Mouse (Mus musculus) neural tube, embryonic 11.5 days (tissue): ENCODE measurements around the gene Nipsnap2. TPM values are rescaled to one million over a fixed set of nuclear protein-coding genes. Genes with fewer than 3 reads are reported as not detected.
"Not testable (repeated sequence)": the region's sequence is repeated elsewhere in the genome, so short reads cannot be mapped to it uniquely, and the experiment has no call there.

ENCODE experiments used
- ATAC-seq: fragments of 200-750 bp; cut with Nextera tagmentation; 2 replicates; pipeline ENCODE4 v1.8.0; 2017; ENCODE audit warnings: moderate number of reproducible peaks, mild to moderate bottlenecking, moderate TSS enrichment, moderate library complexity; ENCODE audit not compliant: insufficient read depth, low FRiP score, low TSS enrichment
- DNase-seq: peaks from one replicate; pipeline ENCODE4 v3.0.0-alpha.2; 2015; ENCODE audit warnings: low spot score
- H3K27ac ChIP-seq: fragments of 300-500 bp; sonication (generic); 2 replicates; pipeline ENCODE4 v1.5.1; 2014; ENCODE audit warnings: low read depth, mild to moderate bottlenecking, low read length
- H3K27me3 ChIP-seq: fragments of 300-500 bp; sonication (generic); 2 replicates; pipeline ENCODE4 v1.6.1; 2014; ENCODE audit warnings: mild to moderate bottlenecking, low read length, mixed read lengths; ENCODE audit not compliant: control insufficient read depth, insufficient read depth
- H3K36me3 ChIP-seq: fragments of 300-500 bp; sonication (generic); 2 replicates; pipeline ENCODE4 v1.6.1; 2014; ENCODE audit warnings: mild to moderate bottlenecking, low read length, moderate library complexity, mixed read lengths; ENCODE audit not compliant: control insufficient read depth, insufficient read depth
- H3K4me1 ChIP-seq: fragments of 300-500 bp; sonication (generic); 2 replicates; pipeline ENCODE4 v1.6.1; 2014; ENCODE audit warnings: low read length, mixed read lengths; ENCODE audit not compliant: control insufficient read depth, insufficient read depth
- H3K4me2 ChIP-seq: fragments of 300-500 bp; sonication (generic); 2 replicates; pipeline ENCODE4 v1.6.1; 2014; ENCODE audit warnings: low read depth, mild to moderate bottlenecking, moderate library complexity
- H3K4me3 ChIP-seq: fragments of 300-500 bp; sonication (generic); 2 replicates; pipeline ENCODE4 v1.5.1; 2014; ENCODE audit warnings: low read depth, low read length
- H3K9ac ChIP-seq: fragments of 300-500 bp; sonication (generic); 2 replicates; pipeline ENCODE4 v1.6.1; 2014; ENCODE audit warnings: mild to moderate bottlenecking, low read length
- H3K9me3 ChIP-seq: fragments of 300-500 bp; sonication (generic); 2 replicates; pipeline ENCODE4 v1.6.1; 2016; ENCODE audit warnings: low read length; ENCODE audit not compliant: control insufficient read depth
- WGBS: fragments of 180-500 bp; shearing (Covaris S2); extraction: QIAGEN DNeasy Blood & Tissue Kit; methylation state at CpG from one replicate; pipeline ENCODE4 v1.1.7; 2014; 5-methylcytosine and 5-hydroxymethylcytosine counted together
- polyA plus RNA-seq: library from polyadenylated mRNA; unstranded; fragments of >200 nt; fragmentation: Nextera tagmentation; extraction: Ambion mirVana; gene quantifications from 2 replicates; pipeline ENCODE4 v1.2.1, GENCODE M21; 2014

The Nipsnap2 gene
- polyA plus RNA-seq, 1 experiment from 2014 or later, result 73.7 TPM

DNA sequence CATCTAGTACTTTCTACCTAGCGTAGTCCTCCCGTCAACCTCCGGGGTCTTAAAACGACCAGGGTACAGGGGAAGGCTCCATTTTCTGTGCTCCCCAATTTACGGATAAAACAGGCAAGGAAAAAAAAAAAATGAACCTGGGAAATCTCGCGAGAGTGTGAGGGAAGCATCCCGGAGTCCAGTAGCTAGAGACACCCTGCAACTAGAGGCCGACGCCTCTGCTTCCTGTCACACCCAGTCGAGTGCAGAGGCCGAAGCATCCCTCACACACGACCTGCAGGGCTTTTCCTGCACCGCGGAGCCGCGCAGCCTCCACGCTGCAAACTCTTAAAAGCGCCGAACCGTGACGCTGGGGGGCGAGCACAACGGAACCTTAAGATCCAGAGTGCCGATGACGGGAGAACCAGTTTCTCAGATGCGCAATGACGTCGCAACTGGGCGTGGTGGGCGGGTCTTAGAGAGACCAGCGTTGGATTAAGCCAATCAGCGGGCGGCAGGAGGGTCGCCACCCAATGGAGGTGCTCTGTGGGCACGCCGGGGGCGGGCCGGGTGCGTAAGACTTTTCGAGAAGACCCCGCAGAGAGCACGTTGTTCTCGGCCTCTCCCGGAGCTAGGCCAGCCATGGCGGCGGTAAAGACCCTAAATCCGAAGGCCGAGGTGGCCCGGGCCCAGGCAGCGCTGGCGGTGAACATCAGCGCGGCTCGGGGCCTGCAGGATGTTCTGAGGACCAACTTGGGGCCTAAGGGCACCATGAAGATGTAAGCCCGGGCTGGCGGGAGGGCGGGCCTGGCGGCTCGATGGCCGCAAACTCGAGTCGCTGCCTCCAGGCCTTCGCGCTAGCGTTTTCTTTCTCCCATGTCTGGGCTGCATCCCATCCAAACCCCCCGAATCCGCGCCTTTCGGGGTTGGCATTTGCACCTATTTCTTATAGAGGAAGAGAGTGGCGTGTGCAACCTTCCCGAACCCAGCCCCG, 62.2 kb downstream of the Nipsnap2 start, which contains the start of gene Psph:
TSS of gene Psph (minus strand) at position 632 of the 973 bp plus-strand sequence.
- DNase-seq, result peak; percentile 100
- WGBS, result under 1% methylated on average over 73 of the region's 73 CpGs
- H3K4me3 ChIP-seq, result peak within 1 kb of the TSS; percentile 71

DNA sequence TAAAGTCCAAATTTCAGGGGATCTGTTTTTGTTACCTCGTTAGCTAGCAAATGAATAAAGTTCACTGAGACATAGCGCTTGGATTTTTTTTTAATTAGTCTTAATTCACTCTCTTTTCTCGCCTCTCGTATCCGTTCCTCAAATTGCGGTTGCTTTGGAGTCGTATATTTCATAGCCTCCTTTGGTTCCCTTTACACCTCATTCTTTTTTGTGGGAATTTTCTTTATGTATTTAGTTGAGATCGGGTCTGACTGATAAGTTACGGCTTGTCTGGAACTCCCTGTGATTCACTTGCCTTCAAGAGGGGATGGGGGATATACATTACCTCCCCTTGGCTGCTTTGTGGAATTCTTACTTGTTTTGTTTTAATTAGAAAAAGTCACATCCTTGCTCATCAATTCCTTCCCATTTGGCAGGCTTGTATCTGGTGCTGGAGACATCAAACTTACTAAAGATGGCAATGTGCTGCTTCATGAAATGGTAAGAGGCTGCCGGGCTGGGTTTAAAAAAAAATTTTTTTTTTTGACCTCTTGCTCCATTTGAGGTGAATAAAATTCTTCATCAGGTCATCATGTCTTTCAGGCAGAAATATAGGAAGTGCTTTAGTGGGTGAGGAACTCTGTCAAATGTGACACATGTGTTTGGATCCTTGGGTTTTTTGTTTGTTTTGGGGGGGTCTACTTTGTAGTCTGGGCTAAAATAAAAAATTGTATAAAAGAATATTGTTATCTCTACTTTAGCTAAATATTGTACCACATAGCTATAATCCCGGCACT, 63.1 kb downstream of the Nipsnap2 start:
- Histone ChIP-seq H3K4me2 (peak overlapping the region; percentile 68), H3K36me3 (peaks cover 11% of the 10 kb centered on the region), H3K4me3 (peak overlapping the region; percentile 71), H3K4me1 (peaks cover 4% of the 10 kb centered on the region; the same call in 1 of the 2 replicates), H3K9me3 (no peaks in the 10 kb centered on the region), H3K9ac (peak overlapping the region; percentile 85), H3K27ac (peak overlapping the region; percentile 95; the same call in 1 of the 2 replicates), H3K27me3 (no peaks in the 10 kb centered on the region)
- DNase-seq, result no peak
- ATAC-seq, result no peak
- 16% methylated on average over 11 of the region's 11 CpGs for WGBS

More for the DNA sequence above, 62.2 kb downstream of the Nipsnap2 start, which contains the start of gene Psph:
- Histone ChIP-seq H3K27ac (peak within 1 kb of the TSS; percentile 95), H3K4me1 (peaks cover 4% of the 10 kb centered on the region; the same call in 1 of the 2 replicates), H3K27me3 (no peaks in the 10 kb centered on the region), H3K4me2 (peak within 1 kb of the TSS; percentile 68), H3K36me3 (peaks cover 11% of the 10 kb centered on the region), H3K9me3 (no peaks in the 10 kb centered on the region), H3K9ac (peak within 1 kb of the TSS; percentile 85)
- ATAC-seq, result peak; percentile 99

GRCm38 (mm10) chr5:129790591-129790990, 65.7 kb downstream of the Nipsnap2 start:
- 97% methylated on average over 7 of the region's 8 CpGs for WGBS
- not testable (repeated sequence) for ATAC-seq, DNase-seq, H3K9ac ChIP-seq, H3K4me3 ChIP-seq, H3K4me2 ChIP-seq, H3K27me3 ChIP-seq, H3K27ac ChIP-seq, H3K9me3 ChIP-seq, H3K4me1 ChIP-seq
- H3K36me3 ChIP-seq, result peaks cover 15% of the 10 kb centered on the region

Other genes starting within 250 kb of the Nipsnap2 start
- 48.2 and 49.1 TPM in 2 replicates for gene Sfswap, start 223.8 kb upstream of the Nipsnap2 start, polyA plus RNA-seq
- 3.5 and 3.8 TPM in 2 replicates for gene Mmp17, start 140.9 kb upstream of the Nipsnap2 start, polyA plus RNA-seq
- 7.3 and 8.2 TPM in 2 replicates for gene Zfp11, start 55.0 kb upstream of the Nipsnap2 start, polyA plus RNA-seq
- gene Sept14, start 16.6 kb upstream of the Nipsnap2 start, polyA plus RNA-seq, result not detected in 2 replicates
- 160 and 178 TPM in 2 replicates for gene Mrps17, start 9.6 kb upstream of the Nipsnap2 start, polyA plus RNA-seq
- gene Psph, start 62.4 kb downstream of the Nipsnap2 start, polyA plus RNA-seq, result 37.5 and 37.8 TPM in 2 replicates
- gene Sumf2, start 121.9 kb downstream of the Nipsnap2 start, polyA plus RNA-seq, result 44.0 and 48.5 TPM in 2 replicates
- gene Chchd2, start 162.4 kb downstream of the Nipsnap2 start, polyA plus RNA-seq, result 988 and 1,013 TPM in 2 replicates
- gene Zbed5, start 170.7 kb downstream of the Nipsnap2 start, polyA plus RNA-seq, result 8.8 and 10.0 TPM in 2 replicates
- gene Phkg1, start 173.5 kb downstream of the Nipsnap2 start, polyA plus RNA-seq, result 0.24 TPM in 1 of 2 replicates, not detected in the other
- gene Nupr1l, start 183.5 kb downstream of the Nipsnap2 start, polyA plus RNA-seq, result 2.3 and 2.9 TPM in 2 replicates
- gene Vkorc1l1, start 216.9 kb downstream of the Nipsnap2 start, polyA plus RNA-seq, result 31.3 and 32.2 TPM in 2 replicates